Mouse (Mus musculus): ENCODE measurements around the gene Tjp2.

- no peak for TF ChIP-seq CTCF (IDR thresholded peaks at IDR 0.05; ENCODE audit: low read depth)
- TF ChIP-seq EP300 (IDR thresholded peaks at IDR 0.05; ENCODE audit: low read depth), result no peak
Measured at GRCm38 (mm10) chr19:24209516-24209915, 15.3 kb downstream of the Tjp2 start.
